Mouse (Mus musculus) lung, embryonic 15.5 days (tissue): ENCODE measurements at regions not wholly inside any gene's neighbourhood (a gene's known extent, or its start where the extent isn't known, plus 50 kb on each side); places are given as distances from the start of the nearest gene placed in this dataset.

ENCODE experiments used
- ATAC-seq: fragments of 200-750 bp; cut with Nextera tagmentation; 2 replicates; pipeline ENCODE4 v1.8.0; 2017; ENCODE audit warnings: moderate number of reproducible peaks, borderline replicate concordance; ENCODE audit not compliant: low FRiP score, low TSS enrichment; ENCODE audit errors: extremely low read depth
- H3K27ac ChIP-seq: fragments of 300-500 bp; sonication (generic); 2 replicates; pipeline ENCODE4 v1.5.1; 2015; ENCODE audit warnings: moderate library complexity, mild to moderate bottlenecking, inconsistent platforms
- H3K27me3 ChIP-seq: fragments of 300-500 bp; sonication (generic); 2 replicates; pipeline ENCODE4 v1.6.1; 2015; ENCODE audit warnings: inconsistent platforms
- H3K36me3 ChIP-seq: fragments of 300-500 bp; sonication (generic); 2 replicates; pipeline ENCODE4 v1.6.1; 2015; ENCODE audit warnings: inconsistent platforms
- H3K4me1 ChIP-seq: fragments of 300-500 bp; sonication (generic); 2 replicates; pipeline ENCODE4 v1.6.1; 2015; ENCODE audit warnings: inconsistent platforms
- H3K4me2 ChIP-seq: fragments of 300-500 bp; sonication (generic); 2 replicates; pipeline ENCODE4 v1.6.1; 2015; ENCODE audit warnings: inconsistent platforms, mild to moderate bottlenecking, moderate library complexity
- H3K4me3 ChIP-seq: fragments of 300-500 bp; sonication (generic); 2 replicates; pipeline ENCODE4 v1.5.1; 2015; ENCODE audit warnings: mild to moderate bottlenecking, inconsistent platforms
- H3K9ac ChIP-seq: fragments of 300-500 bp; sonication (generic); 2 replicates; pipeline ENCODE4 v1.6.1; 2015; ENCODE audit warnings: inconsistent platforms
- H3K9me3 ChIP-seq: fragments of 300-500 bp; sonication (generic); 2 replicates; pipeline ENCODE4 v1.6.1; 2016; ENCODE audit warnings: inconsistent platforms
- WGBS: fragments of 180-500 bp; shearing (Covaris S2); methylation state at CpG from one replicate; pipeline ENCODE4 v1.1.7; 2015; 5-methylcytosine and 5-hydroxymethylcytosine counted together

GRCm38 (mm10) chr2:159307001-159307400 is 512.4 kb downstream of the Dhx35 start:
- H3K9me3 ChIP-seq = no peaks in the 10 kb centered on the region
- no peak overlapping the region for H3K4me2 ChIP-seq
- H3K36me3 ChIP-seq = no peaks in the 10 kb centered on the region
- H3K4me3 ChIP-seq = no peak overlapping the region
- WGBS = 60% methylated on average over 7 of the region's 7 CpGs
- H3K27ac ChIP-seq = no peak overlapping the region
- no peak overlapping the region for H3K9ac ChIP-seq
- H3K27me3 ChIP-seq = no peaks in the 10 kb centered on the region
- H3K4me1 ChIP-seq = no peaks in the 10 kb centered on the region
- no peak for ATAC-seq

GRCm38 (mm10) chr2:159334711-159335110 is 540.1 kb downstream of the Dhx35 start:
- Histone ChIP-seq H3K4me2 (no peak overlapping the region), H3K27ac (no peak overlapping the region), H3K4me1 (no peaks in the 10 kb centered on the region), H3K36me3 (no peaks in the 10 kb centered on the region), H3K9ac (no peak overlapping the region), H3K9me3 (no peaks in the 10 kb centered on the region), H3K4me3 (no peak overlapping the region), H3K27me3 (no peaks in the 10 kb centered on the region)
- ATAC-seq = no peak
- 24% methylated on average over 3 of the region's 3 CpGs for WGBS

- no peak overlapping the region for H3K4me3 ChIP-seq
- H3K4me2 ChIP-seq = no peak overlapping the region
- H3K27me3 ChIP-seq = no peaks in the 10 kb centered on the region
- H3K4me1 ChIP-seq = no peaks in the 10 kb centered on the region
- no peak overlapping the region for H3K9ac ChIP-seq
- no peaks in the 10 kb centered on the region for H3K9me3 ChIP-seq
- no peaks in the 10 kb centered on the region for H3K36me3 ChIP-seq
- WGBS = 65% methylated on average over 2 of the region's 2 CpGs
- no peak overlapping the region for H3K27ac ChIP-seq
- no peak for ATAC-seq
These were observed 542.0 kb downstream of the Dhx35 start for GRCm38 (mm10) chr2:159336646-159337045.

- no peaks in the 10 kb centered on the region for H3K9me3 ChIP-seq
- peak; percentile 70; the same call in 1 of the 2 replicates for ATAC-seq
- H3K9ac ChIP-seq = no peak overlapping the region
- no peak overlapping the region for H3K27ac ChIP-seq
- H3K4me3 ChIP-seq = no peak overlapping the region
- no peaks in the 10 kb centered on the region for H3K36me3 ChIP-seq
- H3K27me3 ChIP-seq = no peaks in the 10 kb centered on the region
- no peak overlapping the region for H3K4me2 ChIP-seq
- WGBS = 36% methylated on average over 5 of the region's 5 CpGs
- H3K4me1 ChIP-seq = no peaks in the 10 kb centered on the region
These were observed 549.3 kb downstream of the Dhx35 start for GRCm38 (mm10) chr2:159343624-159344560.

GRCm38 (mm10) chr2:159354247-159354646 is 559.6 kb downstream of the Dhx35 start:
- no peak overlapping the region for H3K4me2 ChIP-seq
- ATAC-seq = no peak
- H3K27me3 ChIP-seq = no peaks in the 10 kb centered on the region
- H3K9me3 ChIP-seq = no peaks in the 10 kb centered on the region
- no peak overlapping the region for H3K9ac ChIP-seq
- H3K4me1 ChIP-seq = no peaks in the 10 kb centered on the region
- WGBS = 38% methylated on average over 2 of the region's 2 CpGs
- no peaks in the 10 kb centered on the region for H3K36me3 ChIP-seq
- no peak overlapping the region for H3K27ac ChIP-seq
- no peak overlapping the region for H3K4me3 ChIP-seq

- 20% methylated on average over 5 of the region's 5 CpGs for WGBS
- Histone ChIP-seq H3K9ac (no peak overlapping the region), H3K27ac (no peak overlapping the region), H3K4me1 (no peaks in the 10 kb centered on the region), H3K36me3 (no peaks in the 10 kb centered on the region), H3K4me3 (no peak overlapping the region), H3K4me2 (no peak overlapping the region), H3K27me3 (no peaks in the 10 kb centered on the region), H3K9me3 (no peaks in the 10 kb centered on the region)
- peak; percentile 49; the same call in 1 of the 2 replicates for ATAC-seq
These were observed 561.9 kb downstream of the Dhx35 start for GRCm38 (mm10) chr2:159356503-159356902.

DNA sequence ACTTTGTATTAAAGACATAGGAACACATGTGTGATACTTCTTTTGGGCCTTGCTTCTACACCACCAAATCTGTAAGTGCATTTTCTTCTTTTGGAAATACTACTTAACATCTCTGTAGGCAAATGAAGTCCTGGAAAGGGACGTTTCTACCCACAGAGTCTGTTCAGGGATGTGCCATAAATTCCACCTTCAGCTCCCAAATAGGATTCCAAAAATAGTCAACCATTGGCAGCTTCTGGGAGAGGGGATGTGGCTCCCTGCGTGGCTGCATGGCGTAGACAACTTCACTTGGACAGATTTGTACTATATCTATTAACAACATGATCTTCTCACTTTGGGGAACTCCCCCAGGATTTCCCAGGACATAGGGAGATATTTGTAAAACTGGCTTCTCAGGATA is 566.8 kb downstream of the Dhx35 start:
- no peak for ATAC-seq
- H3K27ac ChIP-seq = no peak overlapping the region
- no peak overlapping the region for H3K9ac ChIP-seq
- no peak overlapping the region for H3K4me3 ChIP-seq
- no peak overlapping the region for H3K4me2 ChIP-seq
- H3K4me1 ChIP-seq = no peaks in the 10 kb centered on the region
- 72% methylated on average over 3 of the region's 3 CpGs for WGBS
- H3K9me3 ChIP-seq = no peaks in the 10 kb centered on the region
- no peaks in the 10 kb centered on the region for H3K27me3 ChIP-seq
- H3K36me3 ChIP-seq = no peaks in the 10 kb centered on the region

DNA sequence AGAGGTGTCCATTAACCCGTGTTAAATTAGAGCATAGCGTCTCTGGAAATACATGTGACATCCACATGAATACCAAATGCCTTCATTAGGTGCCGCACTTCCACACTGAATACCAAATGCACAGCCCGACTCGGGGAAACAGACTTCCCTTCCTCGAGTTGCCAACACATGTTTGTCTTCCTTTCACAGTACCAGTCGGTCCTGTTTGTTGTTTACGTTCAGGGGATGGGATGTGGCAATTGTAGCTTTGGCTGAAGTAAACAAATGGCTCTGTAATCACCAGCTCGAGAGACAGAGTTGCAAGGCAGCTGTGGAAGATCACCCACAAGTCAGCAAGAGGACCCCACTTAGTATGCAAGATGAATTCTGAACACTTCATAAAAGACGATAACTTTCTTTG is 598.3 kb downstream of the Dhx35 start:
- ATAC-seq = peak; percentile 85; the same call in 1 of the 2 replicates
- no peak overlapping the region for H3K4me2 ChIP-seq

GRCm38 (mm10) chr2:159401421-159402100 is 607.0 kb downstream of the Dhx35 start:
- 63% methylated on average over 9 of the region's 9 CpGs for WGBS
- Histone ChIP-seq H3K27ac (no peak overlapping the region), H3K27me3 (no peaks in the 10 kb centered on the region), H3K9me3 (no peaks in the 10 kb centered on the region), H3K4me2 (no peak overlapping the region), H3K4me3 (no peak overlapping the region), H3K9ac (no peak overlapping the region), H3K36me3 (no peaks in the 10 kb centered on the region), H3K4me1 (no peaks in the 10 kb centered on the region)
- ATAC-seq = no peak

More for the DNA sequence above, 598.3 kb downstream of the Dhx35 start:
- H3K36me3 ChIP-seq = no peaks in the 10 kb centered on the region
- no peak overlapping the region for H3K27ac ChIP-seq
- no peak overlapping the region for H3K4me3 ChIP-seq
- H3K27me3 ChIP-seq = no peaks in the 10 kb centered on the region
- H3K9me3 ChIP-seq = no peaks in the 10 kb centered on the region
- no peak overlapping the region for H3K9ac ChIP-seq
- H3K4me1 ChIP-seq = no peaks in the 10 kb centered on the region
- WGBS = 25% methylated on average over 10 of the region's 10 CpGs

DNA sequence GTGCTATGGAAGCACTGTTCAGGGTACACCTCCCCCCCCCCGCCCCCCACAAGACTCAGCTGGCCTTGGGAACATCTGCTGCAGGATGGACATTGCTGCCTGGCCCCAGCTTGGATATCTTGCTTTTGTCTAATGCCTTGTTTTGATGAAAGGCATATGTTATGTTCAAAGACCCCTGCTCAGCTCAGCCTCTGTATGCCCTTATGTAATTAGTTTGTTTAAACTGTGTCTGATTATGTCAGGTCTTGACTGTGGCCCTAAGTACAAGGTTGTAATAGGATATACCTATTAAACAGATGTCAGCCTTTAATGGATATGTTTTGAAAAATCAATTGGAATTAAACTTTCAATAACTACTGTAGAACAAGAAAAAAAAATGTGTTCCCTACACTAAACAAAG is 610.3 kb downstream of the Dhx35 start:
- ATAC-seq = no peak
- Histone ChIP-seq H3K27me3 (no peaks in the 10 kb centered on the region), H3K4me2 (no peak overlapping the region), H3K9me3 (no peaks in the 10 kb centered on the region), H3K4me3 (no peak overlapping the region), H3K9ac (no peak overlapping the region), H3K36me3 (no peaks in the 10 kb centered on the region), H3K27ac (no peak overlapping the region), H3K4me1 (no peaks in the 10 kb centered on the region)
- 19% methylated on average over 1 of the region's 1 CpGs for WGBS

- WGBS = 9% methylated on average over 1 of the region's 1 CpGs
- ATAC-seq = no peak
These were observed 620.0 kb downstream of the Dhx35 start for GRCm38 (mm10) chr2:159414599-159414998.

GRCm38 (mm10) chr2:159418371-159418940 is 623.8 kb downstream of the Dhx35 start:
- Histone ChIP-seq H3K36me3 (no peaks in the 10 kb centered on the region), H3K4me1 (no peaks in the 10 kb centered on the region), H3K4me3 (no peak overlapping the region), H3K9me3 (no peaks in the 10 kb centered on the region), H3K27ac (no peak overlapping the region), H3K9ac (no peak overlapping the region), H3K4me2 (no peak overlapping the region), H3K27me3 (no peaks in the 10 kb centered on the region)
- no peak for ATAC-seq
- WGBS = 76% methylated on average over 7 of the region's 7 CpGs

More at GRCm38 (mm10) chr2:159414599-159414998, 620.0 kb downstream of the Dhx35 start:
- Histone ChIP-seq H3K4me2 (no peak overlapping the region), H3K9me3 (no peaks in the 10 kb centered on the region), H3K27me3 (no peaks in the 10 kb centered on the region), H3K27ac (no peak overlapping the region), H3K4me3 (no peak overlapping the region), H3K9ac (no peak overlapping the region), H3K36me3 (no peaks in the 10 kb centered on the region), H3K4me1 (no peaks in the 10 kb centered on the region)
